8 mouse cellular contexts compared by ENCODE assay signal in the genomic region with DNA sequence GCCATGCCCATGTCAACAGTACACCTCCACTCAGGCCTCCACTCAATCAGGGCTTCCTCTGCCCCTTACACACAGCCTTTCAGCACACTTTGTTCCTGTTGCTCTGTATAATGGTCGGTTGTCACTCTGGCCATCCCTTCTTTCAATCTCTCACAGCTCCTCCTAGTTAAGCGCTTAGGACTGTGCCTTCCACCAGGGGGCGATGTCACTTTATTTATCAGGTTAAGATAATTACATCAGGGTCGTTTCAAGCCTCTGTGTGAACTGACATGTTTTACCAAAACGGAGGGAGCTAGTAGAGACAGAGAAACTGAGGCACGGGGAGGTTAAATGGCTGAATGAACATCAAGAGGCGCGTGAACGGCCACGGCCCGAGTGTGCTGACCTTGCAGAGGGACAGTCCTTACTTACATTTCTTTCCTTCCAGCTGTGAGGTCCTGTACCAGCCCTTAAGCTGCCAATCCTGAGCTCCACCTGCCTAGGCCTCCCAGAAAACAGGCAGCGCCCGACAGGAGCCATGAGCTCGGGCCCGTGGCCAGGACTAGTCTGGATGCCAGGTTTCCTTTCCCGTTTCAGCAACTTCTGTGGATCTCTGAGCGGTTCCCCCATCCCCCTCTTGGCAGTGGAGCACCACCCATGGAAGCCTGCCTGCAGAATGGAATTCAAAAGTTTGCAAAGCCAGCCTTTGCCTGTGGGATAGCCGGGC. TPM values are rescaled to one million over a fixed set of nuclear protein-coding genes. Genes with fewer than 3 reads are reported as not detected.
A peak's percentile ranks its signal among the peaks of the same experiment; 100 is the strongest.
DNase-seq lines count a peak whose midpoint lies in the region; ATAC-seq and TF ChIP-seq lines count a peak whose summit lies in the region.

No protein-coding gene starts in this region.

- peak; percentile 38 for TF ChIP-seq CTCF in liver, adult 2 months (IDR thresholded peaks at IDR 0.05; ENCODE audit: low read depth, low read length)

- H3K4me3 ChIP-seq in embryonic facial prominence, embryonic 13.5 days = peak overlapping the region; percentile 12; the same call in 1 of the 2 replicates
- H3K4me3 ChIP-seq in heart, embryonic 11.5 days (ENCODE audit: low read depth, low read length) = peak overlapping the region; percentile 24
- H3K4me3 ChIP-seq in kidney, embryonic 16.5 days (ENCODE audit: low read length) = 0 out of 2 replicates have a peak overlapping the region, but pooled peaks have one; percentile 3
- peak overlapping the region; percentile 14; the same call in 1 of the 2 replicates for H3K4me3 ChIP-seq in liver, adult 2 months (ENCODE audit: insufficient read depth, low read depth, low read length)

- peak overlapping the region; percentile 41; the same call in 1 of the 2 replicates for H3K9ac ChIP-seq in embryonic facial prominence, embryonic 13.5 days
- H3K9ac ChIP-seq in heart, embryonic 11.5 days (ENCODE audit: low read depth, low read length) = peak overlapping the region; percentile 48
- peak overlapping the region; percentile 44; the same call in 1 of the 2 replicates for H3K9ac ChIP-seq in kidney, embryonic 16.5 days (replicated peaks; ENCODE audit: low read length)
- peak overlapping the region; percentile 31 for H3K9ac ChIP-seq in liver, adult 2 months (ENCODE audit: low read depth, low read length)

- ATAC-seq in embryonic facial prominence, embryonic 13.5 days (ENCODE audit: insufficient number of reproducible peaks, insufficient read depth, low FRiP score, low TSS enrichment, low read depth) = peak; percentile 52; the same call in 1 of the 2 replicates
- ATAC-seq in heart, embryonic 11.5 days (replicated peaks; ENCODE audit: insufficient number of reproducible peaks, low FRiP score, low TSS enrichment) = no peak
- ATAC-seq in kidney, embryonic 16.5 days (ENCODE audit: low FRiP score, low TSS enrichment) = no peak

- peaks cover 48% of the 10 kb centered on the region for H3K4me1 ChIP-seq in embryonic facial prominence, embryonic 13.5 days
- peaks cover 16% of the 10 kb centered on the region for H3K4me1 ChIP-seq in heart, embryonic 11.5 days (ENCODE audit: control insufficient read depth, insufficient read depth, low read length)
- peaks cover 22% of the 10 kb centered on the region for H3K4me1 ChIP-seq in kidney, embryonic 16.5 days (ENCODE audit: insufficient read depth, low read length)
- peaks cover 17% of the 10 kb centered on the region; the same call in 1 of the 2 replicates for H3K4me1 ChIP-seq in liver, adult 2 months (ENCODE audit: control insufficient read depth, insufficient read depth, low read length)

- peak overlapping the region; percentile 85 for H3K27ac ChIP-seq in embryonic facial prominence, embryonic 13.5 days
- H3K27ac ChIP-seq in heart, embryonic 11.5 days (ENCODE audit: low read depth, low read length) = no peak overlapping the region
- H3K27ac ChIP-seq in kidney, embryonic 16.5 days (ENCODE audit: low read length) = no peak overlapping the region
- H3K27ac ChIP-seq in liver, adult 2 months (replicated peaks; ENCODE audit: insufficient read depth, low read depth, low read length) = peak overlapping the region; percentile 32

- peaks cover 4% of the 10 kb centered on the region; the same call in 1 of the 2 replicates for H3K79me2 ChIP-seq in liver, adult 2 months (ENCODE audit: control insufficient read depth, insufficient read depth, low read length)

- peak overlapping the region; percentile 47 for H3K4me2 ChIP-seq in embryonic facial prominence, embryonic 13.5 days
- peak overlapping the region; percentile 63 for H3K4me2 ChIP-seq in heart, embryonic 11.5 days
- H3K4me2 ChIP-seq in kidney, embryonic 16.5 days (replicated peaks; ENCODE audit: low read depth, low read length) = peak overlapping the region; percentile 44

- DNase-seq in 3134 (ENCODE audit: extremely low read depth, insufficient read length, low spot score) = peak; percentile 82
- DNase-seq in adrenal gland, postnatal 14 days = peak; percentile 90
- peak; percentile 86 for DNase-seq in liver, adult 2 months (ENCODE audit: extremely low read depth, low read depth, low spot score)
- peak; percentile 84 for DNase-seq in neural tube, embryonic 10.5 days (ENCODE audit: extremely low spot score, low spot score)
- peak; percentile 58 for DNase-seq in telencephalon, adult 2 months (ENCODE audit: low read depth, low spot score)

- H3K9me3 ChIP-seq in embryonic facial prominence, embryonic 13.5 days = no peaks in the 10 kb centered on the region
- no peaks in the 10 kb centered on the region for H3K9me3 ChIP-seq in heart, embryonic 11.5 days (replicated peaks; ENCODE audit: control insufficient read depth, low read length)
- H3K9me3 ChIP-seq in kidney, embryonic 16.5 days (ENCODE audit: low read length) = no peaks in the 10 kb centered on the region

- H3K36me3 ChIP-seq in embryonic facial prominence, embryonic 13.5 days = no peaks in the 10 kb centered on the region
- H3K36me3 ChIP-seq in heart, embryonic 11.5 days (ENCODE audit: control insufficient read depth, insufficient read depth, low read length) = no peaks in the 10 kb centered on the region
- H3K36me3 ChIP-seq in kidney, embryonic 16.5 days (ENCODE audit: insufficient read depth, low read length) = no peaks in the 10 kb centered on the region
- no peaks in the 10 kb centered on the region for H3K36me3 ChIP-seq in liver, adult 2 months (ENCODE audit: control insufficient read depth, insufficient read depth, low read length)

- WGBS in embryonic facial prominence, embryonic 13.5 days = 3% methylated on average over 18 of the region's 18 CpGs
- 8% methylated on average over 18 of the region's 18 CpGs for WGBS in heart, embryonic 11.5 days (ENCODE audit: insufficient replicate concordance)
- 6% methylated on average over 18 of the region's 18 CpGs for WGBS in kidney, embryonic 16.5 days
- WGBS in liver, adult 2 months = under 1% methylated on average over 18 of the region's 18 CpGs

- TF ChIP-seq POLR2A in liver, adult 2 months (IDR thresholded peaks at IDR 0.05; ENCODE audit: extremely low read depth, insufficient read depth, low read length) = no peak

- H3K27me3 ChIP-seq in embryonic facial prominence, embryonic 13.5 days = no peaks in the 10 kb centered on the region
- no peaks in the 10 kb centered on the region for H3K27me3 ChIP-seq in heart, embryonic 11.5 days (ENCODE audit: control insufficient read depth, insufficient read depth, low read length)
- no peaks in the 10 kb centered on the region for H3K27me3 ChIP-seq in kidney, embryonic 16.5 days (ENCODE audit: insufficient read depth, low read length)
- H3K27me3 ChIP-seq in liver, adult 2 months (ENCODE audit: control insufficient read depth, insufficient read depth, low read length) = no peaks in the 10 kb centered on the region

RNA-seq across cellular contexts. Expression of gene Cant1, which starts 4.5 kb away (rescaled TPM):
- total RNA-seq in adrenal gland, postnatal 14 days (2021) = 25.3 and 28.4 TPM in 2 replicates
- polyA plus RNA-seq in embryonic facial prominence, embryonic 13.5 days (2015; fragmentation: Nextera tagmentation; extraction: Ambion mirVana) = 28.9 and 30.7 TPM in 2 replicates
- 16.0 and 17.1 TPM in 2 replicates for polyA plus RNA-seq in heart, embryonic 11.5 days (2014; fragmentation: Nextera tagmentation; extraction: Ambion mirVana)
- 30.6 and 30.9 TPM in 2 replicates for polyA plus RNA-seq in kidney, embryonic 16.5 days (2015; fragmentation: Nextera tagmentation; extraction: Ambion mirVana)
- total RNA-seq in liver, adult 2 months (2014; rRNA removed) = 11.4 and 16.4 TPM in 2 replicates
- polyA plus RNA-seq in liver, adult 2 months (2012; rRNA removed) = 23.0 and 25.7 TPM in 2 replicates

RNA-seq across cellular contexts. Expression of gene C1qtnf1, which starts 4.6 kb away (rescaled TPM):
- total RNA-seq in adrenal gland, postnatal 14 days (2021) = 23.7 and 29.2 TPM in 2 replicates
- 14.7 and 16.5 TPM in 2 replicates for polyA plus RNA-seq in embryonic facial prominence, embryonic 13.5 days (2015; fragmentation: Nextera tagmentation; extraction: Ambion mirVana)
- polyA plus RNA-seq in heart, embryonic 11.5 days (2014; fragmentation: Nextera tagmentation; extraction: Ambion mirVana) = 2.7 and 4.2 TPM in 2 replicates
- polyA plus RNA-seq in kidney, embryonic 16.5 days (2015; fragmentation: Nextera tagmentation; extraction: Ambion mirVana) = 8.2 and 8.3 TPM in 2 replicates
- 6.6 and 9.9 TPM in 2 replicates for total RNA-seq in liver, adult 2 months (2014; rRNA removed)
- polyA plus RNA-seq in liver, adult 2 months (2012; rRNA removed) = 8.1 and 9.2 TPM in 2 replicates

RNA-seq across cellular contexts. Expression of gene Lgals3bp, which starts 21.5 kb away (rescaled TPM):
- 51.1 and 59.7 TPM in 2 replicates for total RNA-seq in adrenal gland, postnatal 14 days (2021)
- polyA plus RNA-seq in embryonic facial prominence, embryonic 13.5 days (2015; fragmentation: Nextera tagmentation; extraction: Ambion mirVana) = 5.6 and 6.8 TPM in 2 replicates
- 3.1 and 3.8 TPM in 2 replicates for polyA plus RNA-seq in heart, embryonic 11.5 days (2014; fragmentation: Nextera tagmentation; extraction: Ambion mirVana)
- 14.9 and 18.1 TPM in 2 replicates for polyA plus RNA-seq in kidney, embryonic 16.5 days (2015; fragmentation: Nextera tagmentation; extraction: Ambion mirVana)
- 20.2 and 23.9 TPM in 2 replicates for total RNA-seq in liver, adult 2 months (2014; rRNA removed)
- 136 and 216 TPM in 2 replicates for polyA plus RNA-seq in liver, adult 2 months (2012; rRNA removed)

RNA-seq across cellular contexts. Expression of gene Engase, which starts 53.2 kb away (rescaled TPM):
- 12.1 and 12.4 TPM in 2 replicates for total RNA-seq in adrenal gland, postnatal 14 days (2021)
- 6.5 and 9.6 TPM in 2 replicates for polyA plus RNA-seq in embryonic facial prominence, embryonic 13.5 days (2015; fragmentation: Nextera tagmentation; extraction: Ambion mirVana)
- 3.9 and 4.3 TPM in 2 replicates for polyA plus RNA-seq in heart, embryonic 11.5 days (2014; fragmentation: Nextera tagmentation; extraction: Ambion mirVana)
- 6.1 and 7.5 TPM in 2 replicates for polyA plus RNA-seq in kidney, embryonic 16.5 days (2015; fragmentation: Nextera tagmentation; extraction: Ambion mirVana)
- 3.0 and 3.6 TPM in 2 replicates for total RNA-seq in liver, adult 2 months (2014; rRNA removed)
- 8.1 and 8.3 TPM in 2 replicates for polyA plus RNA-seq in liver, adult 2 months (2012; rRNA removed)

Comparison
In these comparisons a context has a peak if more than half of its experiments do, and no peak if none do; other contexts are left out.
1. H3K27ac ChIP-seq: peak in embryonic facial prominence, embryonic 13.5 days (single experiment) and liver, adult 2 months (single experiment); none in heart, embryonic 11.5 days (single experiment) and kidney, embryonic 16.5 days (single experiment).
2. Peak in every context shown above with its lines, with median percentiles within 50 percentile points of each other: DNase-seq, H3K4me2 ChIP-seq, H3K4me3 ChIP-seq and H3K9ac ChIP-seq.